Mouse (Mus musculus) limb, embryonic 14.5 days (tissue): ENCODE measurements at regions not wholly inside any gene's neighbourhood (a gene's known extent, or its start where the extent isn't known, plus 50 kb on each side); places are given as distances from the start of the nearest gene placed in this dataset.

Source experiments
- ATAC-seq: fragments of 200-750 bp; cut with Nextera tagmentation; 2 replicates; pipeline ENCODE4 v1.8.0; 2017; ENCODE audit warnings: low read depth, moderate number of reproducible peaks, moderate TSS enrichment; ENCODE audit not compliant: low FRiP score
- DNase-seq: peaks from one replicate; pipeline ENCODE4 v3.0.0-alpha.2; 2015; ENCODE audit warnings: low spot score
- H3K27ac ChIP-seq: fragments of 300-500 bp; sonication (generic); replicated peaks from 2 replicates; pipeline ENCODE4 v1.5.1; 2014; ENCODE audit warnings: low read depth, mild to moderate bottlenecking, low read length, moderate library complexity, mixed read lengths
- H3K27me3 ChIP-seq: fragments of 300-500 bp; sonication (generic); 2 replicates; pipeline ENCODE4 v1.6.1; 2014; ENCODE audit warnings: low read length, mixed read lengths; ENCODE audit not compliant: control insufficient read depth, insufficient read depth
- H3K36me3 ChIP-seq: fragments of 300-500 bp; sonication (generic); 2 replicates; pipeline ENCODE4 v1.6.1; 2014; ENCODE audit warnings: mild to moderate bottlenecking, low read length, moderate library complexity, mixed read lengths; ENCODE audit not compliant: control insufficient read depth, insufficient read depth
- H3K4me1 ChIP-seq: fragments of 300-500 bp; sonication (generic); 2 replicates; pipeline ENCODE4 v1.6.1; 2014; ENCODE audit warnings: antibody characterized with exemption, low read length, mixed read lengths; ENCODE audit not compliant: control insufficient read depth, insufficient read depth
- H3K4me2 ChIP-seq: fragments of 300-500 bp; sonication (generic); replicated peaks from 2 replicates; pipeline ENCODE4 v1.6.1; 2014; ENCODE audit warnings: low read depth, mild to moderate bottlenecking, low read length, moderate library complexity; ENCODE audit not compliant: severe bottlenecking
- H3K4me3 ChIP-seq: fragments of 300-500 bp; sonication (generic); replicated peaks from 2 replicates; pipeline ENCODE4 v1.5.1; 2014; ENCODE audit warnings: low read length
- H3K9ac ChIP-seq: fragments of 300-500 bp; sonication (generic); 2 replicates; pipeline ENCODE4 v1.6.1; 2014; ENCODE audit warnings: mild to moderate bottlenecking, low read depth, low read length, moderate library complexity; ENCODE audit not compliant: severe bottlenecking
- H3K9me3 ChIP-seq: fragments of 300-500 bp; sonication (generic); 2 replicates; pipeline ENCODE4 v1.6.1; 2016; ENCODE audit warnings: low read length; ENCODE audit not compliant: control insufficient read depth
- POLR2A ChIP-seq: fragments of 200-500 bp; IDR thresholded peaks from 2 replicates; pipeline ENCODE4 v1.8.0; 2012; ENCODE audit warnings: inconsistent platforms, mild to moderate bottlenecking, moderate library complexity, borderline replicate concordance; ENCODE audit not compliant: insufficient read depth, insufficient read length; ENCODE audit errors: extremely low read depth
- WGBS: fragments of 180-500 bp; shearing (Covaris S2); extraction: QIAGEN DNeasy Blood & Tissue Kit; methylation state at CpG from one replicate; pipeline ENCODE4 v1.1.7; 2014; 5-methylcytosine and 5-hydroxymethylcytosine counted together

DNA sequence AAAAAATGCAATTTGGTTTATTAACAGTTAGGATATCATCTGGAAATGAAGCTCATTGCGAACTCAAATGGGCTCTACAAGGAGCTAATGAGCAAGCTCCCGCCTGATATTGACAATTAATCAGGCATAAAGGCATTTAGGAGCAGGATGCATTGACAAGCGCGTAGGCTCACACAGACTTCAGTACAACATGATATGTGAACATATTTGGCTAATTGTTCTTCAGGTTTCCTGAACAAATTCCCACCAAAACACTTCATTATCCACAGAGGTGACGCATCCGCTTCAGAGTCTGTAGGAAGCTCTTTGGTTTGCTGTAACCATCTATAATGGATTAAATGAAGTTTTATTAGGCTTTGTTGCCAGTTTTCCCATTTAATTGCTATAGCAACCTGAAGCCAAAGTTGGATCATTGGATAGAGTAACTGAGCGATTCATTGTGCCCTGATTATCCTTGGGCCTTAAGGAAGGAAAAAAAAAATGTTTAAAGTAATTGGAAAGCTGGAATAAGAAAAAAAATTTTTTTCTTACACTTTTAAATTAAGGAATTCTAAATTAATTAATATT is 759.6 kb upstream of the Pou3f3 start:
- DNase-seq (no peak), ATAC-seq (no peak)
- H3K9ac ChIP-seq: no peak overlapping the region

GRCm38 (mm10) chr1:41960982-41961381 is 734.6 kb upstream of the Pou3f3 start:
- no peak for DNase-seq
- H3K9ac ChIP-seq: no peak overlapping the region
- no peaks in the 10 kb centered on the region for H3K36me3 ChIP-seq
- ATAC-seq: no peak
- H3K4me2 ChIP-seq: no peak overlapping the region
- no peaks in the 10 kb centered on the region for H3K9me3 ChIP-seq
- WGBS: 47% methylated on average over 2 of the region's 2 CpGs
- no peaks in the 10 kb centered on the region for H3K27me3 ChIP-seq
- no peaks in the 10 kb centered on the region for H3K4me1 ChIP-seq
- no peak overlapping the region for H3K4me3 ChIP-seq
- no peak for TF ChIP-seq POLR2A
- H3K27ac ChIP-seq: no peak overlapping the region

More for the DNA sequence above, 759.6 kb upstream of the Pou3f3 start:
- Histone ChIP-seq H3K4me3 (no peak overlapping the region), H3K4me2 (no peak overlapping the region), H3K9me3 (no peaks in the 10 kb centered on the region), H3K27me3 (no peaks in the 10 kb centered on the region), H3K27ac (no peak overlapping the region), H3K4me1 (no peaks in the 10 kb centered on the region), H3K36me3 (no peaks in the 10 kb centered on the region)
- 76% methylated on average over 7 of the region's 7 CpGs for WGBS
- no peak for TF ChIP-seq POLR2A

GRCm38 (mm10) chr1:41981545-41981944 is 714.0 kb upstream of the Pou3f3 start:
- Histone ChIP-seq H3K4me2 (no peak overlapping the region), H3K27me3 (no peaks in the 10 kb centered on the region), H3K9ac (no peak overlapping the region), H3K9me3 (no peaks in the 10 kb centered on the region), H3K4me3 (no peak overlapping the region), H3K4me1 (no peaks in the 10 kb centered on the region), H3K36me3 (no peaks in the 10 kb centered on the region), H3K27ac (no peak overlapping the region)
- TF ChIP-seq POLR2A: no peak
- WGBS: 79% methylated on average over 5 of the region's 5 CpGs
- DNase-seq (no peak), ATAC-seq (no peak)

DNA sequence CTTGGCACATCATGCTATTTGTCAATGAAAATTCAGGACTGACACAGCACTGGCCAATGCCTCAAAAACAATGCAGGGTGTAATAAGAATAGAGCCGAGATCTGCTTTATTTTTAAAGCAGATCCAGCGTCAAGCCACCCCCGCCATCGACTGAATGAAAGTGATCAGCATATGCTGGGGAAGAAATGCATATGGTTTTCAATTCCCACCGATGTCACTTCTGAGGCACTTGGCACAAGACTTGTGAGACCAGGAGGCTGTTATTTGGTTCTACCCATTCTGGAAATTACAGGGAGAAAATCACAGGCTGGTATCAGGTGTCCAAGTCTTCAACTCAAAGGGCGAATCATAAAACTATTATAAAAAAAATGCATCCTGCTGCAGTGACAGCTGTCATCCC is 689.3 kb upstream of the Pou3f3 start:
- Histone ChIP-seq H3K4me3 (no peak overlapping the region), H3K36me3 (no peaks in the 10 kb centered on the region), H3K9me3 (no peaks in the 10 kb centered on the region), H3K4me1 (no peaks in the 10 kb centered on the region; the same call in 1 of the 2 replicates), H3K4me2 (no peak overlapping the region), H3K9ac (no peak overlapping the region), H3K27ac (no peak overlapping the region), H3K27me3 (no peaks in the 10 kb centered on the region)
- ATAC-seq (no peak), DNase-seq (no peak)
- TF ChIP-seq POLR2A: no peak
- WGBS: 77% methylated on average over 6 of the region's 6 CpGs

DNA sequence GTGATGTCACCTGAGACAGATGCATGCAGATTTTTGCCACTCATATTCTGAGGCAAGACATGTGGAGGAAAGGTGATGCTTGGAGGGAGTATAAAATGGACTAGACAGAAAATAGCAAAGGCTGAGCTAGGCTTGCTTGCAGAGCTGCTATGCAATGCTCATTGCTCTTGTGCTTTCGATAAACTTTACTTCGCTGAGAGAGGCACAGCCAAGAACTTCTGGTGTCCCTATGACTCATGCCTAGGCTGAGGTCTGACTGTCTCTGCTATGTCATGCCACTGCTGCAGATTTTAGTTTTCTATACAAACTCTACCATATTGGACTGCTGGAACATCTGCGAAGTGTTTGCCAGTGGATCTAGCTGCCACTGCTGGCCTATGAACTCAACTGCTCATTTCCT is 687.5 kb upstream of the Pou3f3 start:
- DNase-seq: no peak
- Histone ChIP-seq H3K4me2 (no peak overlapping the region), H3K27ac (no peak overlapping the region), H3K9me3 (no peaks in the 10 kb centered on the region), H3K9ac (no peak overlapping the region), H3K27me3 (no peaks in the 10 kb centered on the region), H3K4me1 (no peaks in the 10 kb centered on the region; the same call in 1 of the 2 replicates), H3K36me3 (no peaks in the 10 kb centered on the region), H3K4me3 (no peak overlapping the region)
- no peak for ATAC-seq
- no peak for TF ChIP-seq POLR2A
- WGBS: 93% methylated on average over 3 of the region's 3 CpGs

GRCm38 (mm10) chr1:42012911-42013310 is 682.7 kb upstream of the Pou3f3 start:
- 88% methylated on average over 3 of the region's 3 CpGs for WGBS

More at GRCm38 (mm10) chr1:42012911-42013310, 682.7 kb upstream of the Pou3f3 start:
- no peak overlapping the region for H3K4me3 ChIP-seq
- H3K36me3 ChIP-seq: no peaks in the 10 kb centered on the region
- H3K9me3 ChIP-seq: no peaks in the 10 kb centered on the region
- no peaks in the 10 kb centered on the region for H3K27me3 ChIP-seq
- H3K4me1 ChIP-seq: no peaks in the 10 kb centered on the region; the same call in 1 of the 2 replicates
- no peak for TF ChIP-seq POLR2A
- DNase-seq (no peak), ATAC-seq (no peak)
- H3K27ac ChIP-seq: no peak overlapping the region
- H3K4me2 ChIP-seq: no peak overlapping the region
- no peak overlapping the region for H3K9ac ChIP-seq
